Mouse (Mus musculus): ENCODE data around the gene Gm10696.
"Not testable (repeated sequence)": the region's sequence is repeated elsewhere in the genome, so short reads cannot be mapped to it uniquely, and the experiment has no call there.

Gene Gm10696

DNA sequence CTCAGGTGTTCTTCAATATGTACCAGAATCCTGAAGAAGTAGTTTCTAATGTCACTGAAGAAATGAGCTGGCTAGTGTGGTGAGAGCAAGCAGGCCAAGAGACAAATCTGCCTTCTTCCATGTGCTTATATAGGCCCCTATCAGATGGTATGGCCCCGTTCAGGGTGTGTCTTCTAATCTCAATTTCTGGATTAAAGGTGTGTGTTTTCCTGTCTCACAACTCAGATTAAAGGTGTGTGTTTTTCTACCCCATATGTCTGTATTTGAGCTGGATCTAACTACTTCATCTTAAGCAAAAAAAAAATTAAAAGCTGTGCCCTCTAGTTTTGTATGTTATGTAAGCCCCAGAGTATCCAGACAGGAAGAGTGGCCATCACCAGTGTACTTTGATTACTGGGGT lies at the start of gene Gm10696:
Gene Gm10696, minus strand, starts transcription at position 101 of the 400 bp plus-strand sequence.
- not testable (repeated sequence) for DNase-seq

DNA sequence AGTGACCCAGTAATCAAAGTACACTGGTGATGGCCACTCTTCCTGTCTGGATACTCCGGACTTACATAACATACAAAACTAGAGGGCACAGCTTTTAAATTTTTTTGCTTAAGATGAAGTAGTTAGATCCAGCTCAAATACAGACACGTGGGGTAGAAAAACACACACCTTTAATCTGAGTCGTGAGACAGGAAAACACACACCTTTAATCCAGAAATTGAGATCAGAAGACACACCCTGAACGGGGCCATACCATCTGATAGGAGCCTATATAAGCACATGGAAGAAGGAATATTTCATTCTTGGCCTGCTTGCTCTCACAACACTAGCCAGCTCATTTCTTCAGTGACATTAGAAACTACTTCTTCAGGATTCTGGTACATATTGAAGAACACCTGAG lies 18.4 kb upstream of the Gm10696 start, which contains the start of gene Gm5286:
Gene Gm5286, plus strand, starts transcription at position 301 of the 400 bp plus-strand sequence.
- not testable (repeated sequence) for DNase-seq

DNA sequence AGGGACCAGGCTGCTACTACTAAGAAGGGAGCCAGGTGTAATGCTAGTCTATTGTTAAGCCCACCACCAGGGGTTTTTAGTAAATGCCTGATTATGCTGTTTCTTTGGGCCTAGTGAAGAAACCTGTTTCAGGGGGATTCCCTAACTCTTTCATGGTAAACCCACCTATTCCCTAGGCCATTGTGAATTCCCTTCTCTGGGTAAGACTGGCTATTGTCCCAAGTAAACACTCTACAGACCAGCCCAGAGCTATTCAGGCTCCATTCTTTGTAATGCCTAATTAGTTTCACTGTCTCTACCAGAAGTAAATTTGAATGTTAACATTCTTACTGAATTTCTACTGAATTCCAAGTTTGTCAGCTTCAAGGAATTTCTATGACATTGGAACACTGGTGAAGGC lies 10.6 kb downstream of the Gm10696 start:
- DNase-seq: not testable (repeated sequence)
